Mouse (Mus musculus) embryonic facial prominence, embryonic 13.5 days (tissue): ENCODE data around the gene Tnfrsf13c. TPM values are rescaled to one million over a fixed set of nuclear protein-coding genes. Genes with fewer than 3 reads are reported as not detected.

Source experiments
- ATAC-seq: fragments of 200-750 bp; cut with Nextera tagmentation; 2 replicates; pipeline ENCODE4 v1.8.0; 2017; ENCODE audit warnings: low read depth; ENCODE audit not compliant: insufficient number of reproducible peaks, insufficient read depth, low FRiP score, low TSS enrichment
- H3K27ac ChIP-seq: fragments of 300-500 bp; sonication (generic); 2 replicates; pipeline ENCODE4 v1.5.1; 2015; ENCODE audit warnings: moderate library complexity, mild to moderate bottlenecking, inconsistent platforms
- H3K27me3 ChIP-seq: fragments of 300-500 bp; sonication (generic); 2 replicates; pipeline ENCODE4 v1.6.1; 2015; ENCODE audit warnings: mild to moderate bottlenecking, inconsistent platforms
- H3K36me3 ChIP-seq: fragments of 300-500 bp; sonication (generic); 2 replicates; pipeline ENCODE4 v1.6.1; 2015; ENCODE audit warnings: mild to moderate bottlenecking, inconsistent platforms
- H3K4me1 ChIP-seq: fragments of 300-500 bp; sonication (generic); 2 replicates; pipeline ENCODE4 v1.6.1; 2015; ENCODE audit warnings: inconsistent platforms
- H3K4me2 ChIP-seq: fragments of 300-500 bp; sonication (generic); 2 replicates; pipeline ENCODE4 v1.6.1; 2015; ENCODE audit warnings: moderate library complexity, mild to moderate bottlenecking, inconsistent platforms
- H3K4me3 ChIP-seq: fragments of 300-500 bp; sonication (generic); 2 replicates; pipeline ENCODE4 v1.5.1; 2015; ENCODE audit warnings: mild to moderate bottlenecking, inconsistent platforms
- H3K9ac ChIP-seq: fragments of 300-500 bp; sonication (generic); 2 replicates; pipeline ENCODE4 v1.6.1; 2015; ENCODE audit warnings: mild to moderate bottlenecking, inconsistent platforms
- H3K9me3 ChIP-seq: fragments of 300-500 bp; sonication (generic); 2 replicates; pipeline ENCODE4 v1.6.1; 2016; ENCODE audit warnings: inconsistent platforms
- WGBS: fragments of 180-500 bp; shearing (Covaris S2); methylation state at CpG from one replicate; pipeline ENCODE4 v1.1.7; 2015; ENCODE audit warnings: mixed read lengths; 5-methylcytosine and 5-hydroxymethylcytosine counted together
- microRNA counts: library from miRNA; unstranded; fragments of <30 nt; microRNA quantifications from one replicate; lab custom pipeline; 2016
- microRNA-seq: library from miRNA; unstranded; fragments of <30 nt; microRNA quantifications from one replicate; pipeline ENCODE4, GENCODE M21; 2016
- polyA plus RNA-seq: library from polyadenylated mRNA; unstranded; fragments of >200 nt; fragmentation: Nextera tagmentation; extraction: Ambion mirVana; gene quantifications from 2 replicates; pipeline ENCODE4 v1.2.1, GENCODE M21; 2015

Tnfrsf13c gene
- polyA plus RNA-seq, 1 experiment from 2014 or later, result 0.17 TPM

- H3K4me3 ChIP-seq, result no peak overlapping the region
- ATAC-seq, result no peak
- H3K4me1 ChIP-seq, result no peaks in the 10 kb centered on the region
- H3K36me3 ChIP-seq, result peaks cover 97% of the 10 kb centered on the region
- no peak overlapping the region for H3K4me2 ChIP-seq
- no peak overlapping the region for H3K27ac ChIP-seq
- no peaks in the 10 kb centered on the region for H3K27me3 ChIP-seq
- no peak overlapping the region for H3K9ac ChIP-seq
- WGBS, result 94% methylated on average over 7 of the region's 7 CpGs
- peaks cover 8% of the 10 kb centered on the region; the same call in 1 of the 2 replicates for H3K9me3 ChIP-seq
These were observed 46.4 kb downstream of the Tnfrsf13c start for GRCm38 (mm10) chr15:82177743-82178290.

GRCm38 (mm10) chr15:82175091-82175490, 49.1 kb downstream of the Tnfrsf13c start:
- Histone ChIP-seq H3K9ac (no peak overlapping the region), H3K4me1 (no peaks in the 10 kb centered on the region), H3K27ac (no peak overlapping the region), H3K4me2 (no peak overlapping the region), H3K27me3 (no peaks in the 10 kb centered on the region), H3K4me3 (no peak overlapping the region), H3K9me3 (no peaks in the 10 kb centered on the region), H3K36me3 (peaks cover 97% of the 10 kb centered on the region)
- ATAC-seq, result no peak
- WGBS, result 94% methylated on average over 9 of the region's 9 CpGs

- no peak overlapping the region for H3K27ac ChIP-seq
- ATAC-seq, result no peak
- 88% methylated on average over 8 of the region's 8 CpGs for WGBS
- H3K4me1 ChIP-seq, result peaks cover 11% of the 10 kb centered on the region
- H3K9ac ChIP-seq, result no peak overlapping the region
- no peaks in the 10 kb centered on the region for H3K9me3 ChIP-seq
- no peaks in the 10 kb centered on the region for H3K27me3 ChIP-seq
- H3K4me3 ChIP-seq, result no peak overlapping the region
- peaks cover 77% of the 10 kb centered on the region for H3K36me3 ChIP-seq
- no peak overlapping the region for H3K4me2 ChIP-seq
These were observed 51.5 kb downstream of the Tnfrsf13c start for GRCm38 (mm10) chr15:82172648-82173047.

MicroRNAs within 50 kb of the gene (microRNA counts, 519-probe panel; counts per million panel counts)
- 236 counts per million, percentile 44 among the panel's probes with 10 or more counts for microRNA mmu-miR-33 (lab: Ali Mortazavi, UCI)

Small RNAs within 50 kb of the gene (microRNA-seq; reads per million reads assigned to microRNA genes)
- gene Mir33, result 96.3 reads per million, percentile 53 among the genes with 10 or more reads in this experiment

Other genes starting within 250 kb of the Tnfrsf13c start
- not detected in 2 replicates for gene 1700029P11Rik, start 243.8 kb downstream of the Tnfrsf13c start, polyA plus RNA-seq
- 92.3 and 98.2 TPM in 2 replicates for gene Xrcc6, start 236.5 kb downstream of the Tnfrsf13c start, polyA plus RNA-seq
- 25.8 and 28.6 TPM in 2 replicates for gene Desi1, start 190.5 kb downstream of the Tnfrsf13c start, polyA plus RNA-seq
- 281 and 331 TPM in 2 replicates for gene Snu13, start 176.8 kb downstream of the Tnfrsf13c start, polyA plus RNA-seq
- gene 4930407I10Rik, start 165.2 kb downstream of the Tnfrsf13c start, polyA plus RNA-seq, result 0.08 TPM in 1 of 2 replicates, not detected in the other
- gene Mei1, start 154.4 kb downstream of the Tnfrsf13c start, polyA plus RNA-seq, result 0.15 TPM in 1 of 2 replicates, not detected in the other
- 22.7 and 26.8 TPM in 2 replicates for gene Ccdc134, start 96.4 kb downstream of the Tnfrsf13c start, polyA plus RNA-seq
- 146 and 160 TPM in 2 replicates for gene Srebf2, start 77.2 kb downstream of the Tnfrsf13c start, polyA plus RNA-seq
- 0.18 and 0.50 TPM in 2 replicates for gene Shisa8, start 11.6 kb downstream of the Tnfrsf13c start, polyA plus RNA-seq
- 61.7 and 72.7 TPM in 2 replicates for gene Cenpm, start 20.4 kb upstream of the Tnfrsf13c start, polyA plus RNA-seq
- 0.17 TPM in 1 of 2 replicates, not detected in the other for gene 1500009C09Rik, start 28.0 kb upstream of the Tnfrsf13c start, polyA plus RNA-seq
- gene Sept3, start 50.5 kb upstream of the Tnfrsf13c start, polyA plus RNA-seq, result 30.8 and 32.4 TPM in 2 replicates
- not detected in 2 replicates for gene Wbp2nl, start 74.6 kb upstream of the Tnfrsf13c start, polyA plus RNA-seq
- gene Naga, start 114.6 kb upstream of the Tnfrsf13c start, polyA plus RNA-seq, result 46.0 and 49.9 TPM in 2 replicates
- 18.9 and 19.5 TPM in 2 replicates for gene Pheta2, start 114.6 kb upstream of the Tnfrsf13c start, polyA plus RNA-seq
- gene Smdt1, start 114.6 kb upstream of the Tnfrsf13c start, polyA plus RNA-seq, result 255 and 264 TPM in 2 replicates
- gene Ndufa6, start 130.0 kb upstream of the Tnfrsf13c start, polyA plus RNA-seq, result 319 and 324 TPM in 2 replicates
- gene Cyp2d22, start 155.9 kb upstream of the Tnfrsf13c start, polyA plus RNA-seq, result 10.3 and 10.5 TPM in 2 replicates
- not detected in 2 replicates for gene Cyp2d11, start 169.7 kb upstream of the Tnfrsf13c start, polyA plus RNA-seq
- gene Cyp2d10, start 182.8 kb upstream of the Tnfrsf13c start, polyA plus RNA-seq, result 1.7 TPM in 1 of 2 replicates, not detected in the other
- not detected in 2 replicates for gene Cyp2d9, start 209.1 kb upstream of the Tnfrsf13c start, polyA plus RNA-seq